Mouse (Mus musculus): ENCODE results near the gene Map3k4.

DNA sequence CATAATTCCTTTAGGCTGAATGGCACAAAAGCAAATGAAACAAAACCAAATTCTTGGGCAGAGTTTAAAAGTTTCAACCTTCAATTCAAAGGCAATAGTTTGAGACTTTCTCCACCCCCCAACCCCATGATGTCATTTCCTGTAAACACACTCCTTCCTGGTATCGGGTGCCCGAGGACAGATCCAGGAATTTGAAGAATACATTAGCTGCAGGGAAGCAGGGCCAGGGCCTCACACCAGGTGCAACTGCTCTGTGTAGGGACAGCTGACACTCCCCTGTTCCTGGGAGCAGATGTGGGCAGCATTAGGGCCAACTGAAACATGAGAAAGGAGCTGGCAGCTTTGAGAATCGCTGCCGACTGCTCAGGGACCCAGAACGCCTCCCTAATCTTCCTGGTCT, 123.5 kb downstream of the Map3k4 start:
- TF ChIP-seq POLR2A (IDR thresholded peaks at IDR 0.05; ENCODE audit: borderline replicate concordance, insufficient read depth, low read length) (no peak), CTCF (IDR thresholded peaks at IDR 0.05; ENCODE audit: borderline replicate concordance, insufficient read depth, low read depth, low read length) (no peak)
